ENCODE assay signal across 21 mouse cellular contexts in genomic region chr10:19068377-19068776, GRCm38 (mm10). TPM values are rescaled to one million over a fixed set of nuclear protein-coding genes. Genes with fewer than 3 reads are reported as not detected.
A peak's percentile ranks its signal among the peaks of the same experiment; 100 is the strongest.
DNase-seq lines count a peak whose midpoint lies in the region; ATAC-seq and TF ChIP-seq lines count a peak whose summit lies in the region.
"Had no signal": no experiment of that assay in that cellular context is flagged by ENCODE, and none has a peak within 500 bp of the region (broad histone marks: within the 10 kb centered on the region; RNA-seq: fewer than 3 reads in every experiment).

No protein-coding gene starts in this region.

- DNase-seq in liver, postnatal 0 days = no peak
- no peak for DNase-seq in liver, embryonic 11.5 days (ENCODE audit: low spot score)
- peak; percentile 25 for DNase-seq in T-cell, adult 2 months (ENCODE audit: low spot score)
- DNase-seq in left cerebral cortex, postnatal 14 days (ENCODE audit: low spot score in 2 of 2) = no peak
- DNase-seq in layer of hippocampus, postnatal 10 days (ENCODE audit: low spot score in 2 of 2) = no peak
- DNase-seq in right cerebral cortex, postnatal 4 days = no peak
- DNase-seq: adrenal gland, postnatal 25 days; cerebellum, adult 11 months; cerebellum, postnatal 10 days; heart, adult 11 months; heart, postnatal 14 days; lung, postnatal 10 days; spleen, adult 18-20 months had no signal

- H3K4me3 ChIP-seq in liver, postnatal 0 days (ENCODE audit: low read depth, low read length) = no peak overlapping the region
- H3K4me3 ChIP-seq in liver, embryonic 11.5 days (ENCODE audit: low read depth, low read length) = no peak overlapping the region
- H3K4me3 ChIP-seq in megakaryocyte, embryonic 14.5 days (replicated peaks) = peak overlapping the region; percentile 77
- H3K4me3 ChIP-seq: forebrain, embryonic 12.5 days; heart, embryonic 12.5 days; limb, embryonic 13.5 days; liver, embryonic 15.5 days; midbrain, embryonic 15.5 days had no signal

- TF ChIP-seq EP300 in liver, postnatal 0 days (IDR thresholded peaks at IDR 0.05; ENCODE audit: low read depth) = no peak

- no peak overlapping the region for H3K9ac ChIP-seq in liver, postnatal 0 days (replicated peaks)
- H3K9ac ChIP-seq in liver, embryonic 11.5 days (ENCODE audit: low read depth, low read length) = no peak overlapping the region
- H3K9ac ChIP-seq: forebrain, embryonic 12.5 days; heart, embryonic 12.5 days; hindbrain, embryonic 14.5 days; limb, embryonic 13.5 days; liver, embryonic 15.5 days; midbrain, embryonic 15.5 days had no signal

- peaks cover 7% of the 10 kb centered on the region; the same call in 1 of the 2 replicates for H3K4me1 ChIP-seq in liver, postnatal 0 days (ENCODE audit: insufficient read depth)
- H3K4me1 ChIP-seq in liver, embryonic 11.5 days (replicated peaks; ENCODE audit: control insufficient read depth, insufficient read depth, low read length) = peaks cover 15% of the 10 kb centered on the region
- peaks cover 49% of the 10 kb centered on the region for H3K4me1 ChIP-seq in megakaryocyte, embryonic 14.5 days
- H3K4me1 ChIP-seq: forebrain, embryonic 12.5 days; heart, embryonic 12.5 days; limb, embryonic 13.5 days; midbrain, embryonic 15.5 days had no signal

- no peak overlapping the region for H3K27ac ChIP-seq in liver, postnatal 0 days (ENCODE audit: low read depth)
- no peak overlapping the region for H3K27ac ChIP-seq in liver, embryonic 11.5 days (ENCODE audit: low read depth, low read length)
- H3K27ac ChIP-seq: forebrain, embryonic 12.5 days; hindbrain, embryonic 14.5 days; limb, embryonic 13.5 days; liver, embryonic 15.5 days; midbrain, embryonic 15.5 days had no signal

- intact Hi-C loops in left cerebral cortex, postnatal 14 days (cut with DNase I) = no loop called here

- 58% methylated on average over 5 of the region's 5 CpGs for WGBS in liver, postnatal 0 days (ENCODE audit: insufficient replicate concordance)
- 78% methylated on average over 5 of the region's 5 CpGs for WGBS in liver, embryonic 11.5 days

- H3K9me3 ChIP-seq in liver, postnatal 0 days (ENCODE audit: low read length) = no peaks in the 10 kb centered on the region
- H3K9me3 ChIP-seq in liver, embryonic 11.5 days (ENCODE audit: control insufficient read depth, low read length) = no peaks in the 10 kb centered on the region
- no peaks in the 10 kb centered on the region for H3K9me3 ChIP-seq in megakaryocyte, embryonic 14.5 days
- H3K9me3 ChIP-seq: forebrain, embryonic 12.5 days; heart, embryonic 12.5 days; limb, embryonic 13.5 days; liver, embryonic 15.5 days; midbrain, embryonic 15.5 days had no signal

- H3K4me2 ChIP-seq in liver, postnatal 0 days (ENCODE audit: low read depth, low read length) = peak overlapping the region; percentile 11; the same call in 1 of the 2 replicates
- no peak overlapping the region for H3K4me2 ChIP-seq in liver, embryonic 11.5 days
- H3K4me2 ChIP-seq: forebrain, embryonic 12.5 days; heart, embryonic 12.5 days; hindbrain, embryonic 14.5 days; limb, embryonic 13.5 days; liver, embryonic 15.5 days; midbrain, embryonic 15.5 days had no signal

- no peak for TF ChIP-seq CTCF in liver, postnatal 0 days (IDR thresholded peaks at IDR 0.05; ENCODE audit: low read depth)

- ATAC-seq in liver, postnatal 0 days = no peak
- no peak for ATAC-seq in liver, embryonic 11.5 days (replicated peaks; ENCODE audit: low FRiP score)
- ATAC-seq: intestine, embryonic 16.5 days; midbrain, embryonic 15.5 days had no signal

- no peaks in the 10 kb centered on the region for H3K36me3 ChIP-seq in liver, postnatal 0 days (replicated peaks; ENCODE audit: insufficient read depth, low read length)
- H3K36me3 ChIP-seq in liver, embryonic 11.5 days (ENCODE audit: control insufficient read depth, insufficient read depth, low read length) = no peaks in the 10 kb centered on the region
- H3K36me3 ChIP-seq in megakaryocyte, embryonic 14.5 days (replicated peaks; ENCODE audit: low read length) = no peaks in the 10 kb centered on the region
- H3K36me3 ChIP-seq: forebrain, embryonic 12.5 days; heart, embryonic 12.5 days; limb, embryonic 13.5 days; liver, embryonic 15.5 days; midbrain, embryonic 15.5 days had no signal

- H3K27me3 ChIP-seq in liver, postnatal 0 days (ENCODE audit: insufficient read depth, low read length) = no peaks in the 10 kb centered on the region
- no peaks in the 10 kb centered on the region for H3K27me3 ChIP-seq in liver, embryonic 11.5 days (replicated peaks; ENCODE audit: control insufficient read depth, insufficient read depth, low read length)
- H3K27me3 ChIP-seq in megakaryocyte, embryonic 14.5 days (replicated peaks) = no peaks in the 10 kb centered on the region
- H3K27me3 ChIP-seq: forebrain, embryonic 12.5 days; heart, embryonic 12.5 days; limb, embryonic 13.5 days; liver, embryonic 15.5 days; midbrain, embryonic 15.5 days had no signal

RNA-seq across cellular contexts. Expression of gene Tnfaip3, which starts 52.9 kb away (rescaled TPM):
- polyA plus RNA-seq in liver, postnatal 0 days (2015; fragmentation: Nextera tagmentation; extraction: Ambion mirVana) = 0.89 and 1.3 TPM in 2 replicates
- 0.81 and 1.3 TPM in 2 replicates for polyA plus RNA-seq in liver, embryonic 11.5 days (2014; fragmentation: Nextera tagmentation; extraction: Ambion mirVana)
- polyA plus RNA-seq in megakaryocyte, embryonic 14.5 days (2012; ENCODE audit: insufficient read depth, low replicate concordance) = 1.8 and 3.0 TPM in 2 replicates
- 1 to 10 TPM; 3.4 to 4.1 TPM for total RNA-seq in left cerebral cortex, postnatal 14 days (2021)
- 1 to 10 TPM; 5.0 to 5.9 TPM for total RNA-seq in layer of hippocampus, postnatal 10 days (2021)
